Mouse (Mus musculus) large intestine, adult 2 months (tissue): ENCODE data around the gene Inhbe. TPM values are rescaled to one million over a fixed set of nuclear protein-coding genes. Genes with fewer than 3 reads are reported as not detected.

ENCODE experiments used
- polyA plus RNA-seq: library from polyadenylated mRNA; depleted of rRNA; stranded (reverse); fragments of >200 nt; gene quantifications from 2 replicates; pipeline ENCODE4 v1.2.3, GENCODE M21; 2012; rRNA removed

The Inhbe gene
- polyA plus RNA-seq, 1 experiment: not detected

Other genes with a start within 250 kb of the Inhbe start
- gene Os9, start 233.3 kb downstream of the Inhbe start, polyA plus RNA-seq: 71.3 and 102 TPM in 2 replicates
- gene B4galnt1, start 189.2 kb downstream of the Inhbe start, polyA plus RNA-seq: 247 and 361 TPM in 2 replicates
- 0.41 and 0.90 TPM in 2 replicates for gene Slc26a10, start 173.8 kb downstream of the Inhbe start, polyA plus RNA-seq
- 16.0 and 20.5 TPM in 2 replicates for gene Arhgef25, start 164.3 kb downstream of the Inhbe start, polyA plus RNA-seq
- gene Dtx3, start 158.7 kb downstream of the Inhbe start, polyA plus RNA-seq: 38.0 and 47.9 TPM in 2 replicates
- 38.9 and 42.6 TPM in 2 replicates for gene Pip4k2c, start 142.8 kb downstream of the Inhbe start, polyA plus RNA-seq
- 1.2 and 2.0 TPM in 2 replicates for gene Kif5a, start 91.1 kb downstream of the Inhbe start, polyA plus RNA-seq
- gene Dctn2, start 88.0 kb downstream of the Inhbe start, polyA plus RNA-seq: 181 and 201 TPM in 2 replicates
- gene Mbd6, start 65.4 kb downstream of the Inhbe start, polyA plus RNA-seq: 27.9 and 36.8 TPM in 2 replicates
- 43.8 and 63.0 TPM in 2 replicates for gene Mars, start 42.6 kb downstream of the Inhbe start, polyA plus RNA-seq
- 10.0 and 11.3 TPM in 2 replicates for gene Arhgap9, start 32.4 kb downstream of the Inhbe start, polyA plus RNA-seq
- 5.1 and 8.9 TPM in 2 replicates for gene Gli1, start 12.4 kb downstream of the Inhbe start, polyA plus RNA-seq
- not detected in 2 replicates for gene Inhbc, start 16.0 kb upstream of the Inhbe start, polyA plus RNA-seq
- gene R3hdm2, start 25.9 kb upstream of the Inhbe start, polyA plus RNA-seq: 47.2 and 49.4 TPM in 2 replicates
- gene Stac3, start 147.3 kb upstream of the Inhbe start, polyA plus RNA-seq: 0.66 and 1.6 TPM in 2 replicates
- gene Ndufa4l2, start 160.6 kb upstream of the Inhbe start, polyA plus RNA-seq: 6.0 and 6.1 TPM in 2 replicates
- 59.0 and 62.5 TPM in 2 replicates for gene Shmt2, start 168.0 kb upstream of the Inhbe start, polyA plus RNA-seq
- gene Nxph4, start 180.1 kb upstream of the Inhbe start, polyA plus RNA-seq: 0.22 and 0.25 TPM in 2 replicates